Mouse (Mus musculus) 3134 (cell line): Measurements from ENCODE around the gene Ccnd3.
A peak's percentile ranks its signal among the peaks of the same experiment; 100 is the strongest.
"Not testable (repeated sequence)": the region's sequence is repeated elsewhere in the genome, so short reads cannot be mapped to it uniquely, and the experiment has no call there.

Experiments used
- DNase-seq: peaks from one replicate; pipeline ENCODE4 v3.0.0-alpha.2; 2011; ENCODE audit warnings: low spot score; ENCODE audit not compliant: insufficient read length; ENCODE audit errors: extremely low read depth

The Ccnd3 gene

GRCm38 (mm10) chr17:47591073-47591472 lies 86.2 kb downstream of the Ccnd3 start:
- DNase-seq = no peak

DNA sequence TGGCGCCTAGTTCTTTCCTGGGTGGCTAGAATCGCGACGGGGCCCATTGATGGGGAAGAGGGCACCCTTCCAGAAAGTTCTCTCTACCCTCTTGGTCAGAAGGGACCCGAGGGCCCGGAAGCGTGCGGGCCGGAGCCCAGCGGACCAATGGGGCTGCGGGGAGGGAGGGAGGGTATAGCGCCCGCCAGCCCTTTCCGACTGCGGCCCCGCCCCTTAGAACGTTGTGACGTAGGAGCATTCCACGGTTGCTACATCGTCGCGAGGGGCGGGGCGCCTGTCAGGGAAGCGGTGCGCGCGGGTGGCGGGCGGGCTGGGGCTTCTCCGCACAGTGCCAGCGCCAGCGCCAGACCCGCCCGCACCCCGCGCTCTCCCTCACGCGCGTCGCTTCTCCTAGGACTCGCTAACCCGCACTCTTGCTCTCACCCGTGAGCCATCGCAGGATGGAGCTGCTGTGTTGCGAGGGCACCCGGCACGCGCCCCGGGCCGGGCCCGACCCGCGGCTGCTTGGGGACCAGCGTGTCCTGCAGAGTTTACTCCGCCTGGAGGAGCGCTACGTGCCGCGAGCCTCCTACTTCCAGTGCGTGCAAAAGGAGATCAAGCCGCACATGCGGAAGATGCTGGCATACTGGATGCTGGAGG lies 88.5 kb downstream of the Ccnd3 start:
- DNase-seq = peak; percentile 93

- DNase-seq = no peak
Observed at GRCm38 (mm10) chr17:47593854-47594182, 89.0 kb downstream of the Ccnd3 start.

DNA sequence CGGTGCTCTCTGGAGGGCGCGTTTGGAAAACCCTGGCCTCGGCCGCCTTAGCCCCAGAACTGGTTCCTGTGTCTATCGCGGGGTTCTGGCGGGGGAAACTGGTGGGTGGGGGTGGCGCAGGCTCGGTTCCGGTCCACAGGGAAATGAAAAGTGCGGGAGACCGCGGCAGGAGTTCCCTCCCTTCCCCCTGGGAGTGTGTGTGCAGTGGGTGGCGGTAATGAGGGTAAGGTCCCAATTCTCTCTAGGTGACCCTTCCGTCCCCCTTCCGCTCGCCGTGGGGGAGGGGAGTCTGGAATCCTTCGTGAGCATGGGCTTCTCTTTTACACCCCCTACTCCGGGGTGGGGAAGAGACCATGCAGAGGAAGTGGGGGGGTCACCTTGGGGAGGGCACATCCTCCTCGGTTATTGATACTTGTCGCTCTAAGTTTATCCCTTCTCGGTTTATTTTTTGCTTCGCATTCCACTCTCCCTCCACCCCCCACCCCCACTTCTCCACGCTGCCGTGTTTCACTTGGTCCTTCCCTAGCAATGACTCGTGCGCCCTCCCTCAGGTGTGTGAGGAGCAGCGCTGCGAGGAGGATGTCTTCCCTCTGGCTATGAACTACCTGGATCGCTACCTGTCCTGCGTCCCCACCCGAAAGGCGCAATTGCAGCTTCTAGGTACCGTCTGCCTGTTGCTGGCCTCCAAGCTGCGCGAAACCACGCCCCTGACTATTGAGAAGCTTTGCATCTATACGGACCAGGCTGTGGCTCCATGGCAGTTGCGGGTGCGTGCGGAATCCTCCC lies 89.5 kb downstream of the Ccnd3 start:
- DNase-seq = peak; percentile 64

DNA sequence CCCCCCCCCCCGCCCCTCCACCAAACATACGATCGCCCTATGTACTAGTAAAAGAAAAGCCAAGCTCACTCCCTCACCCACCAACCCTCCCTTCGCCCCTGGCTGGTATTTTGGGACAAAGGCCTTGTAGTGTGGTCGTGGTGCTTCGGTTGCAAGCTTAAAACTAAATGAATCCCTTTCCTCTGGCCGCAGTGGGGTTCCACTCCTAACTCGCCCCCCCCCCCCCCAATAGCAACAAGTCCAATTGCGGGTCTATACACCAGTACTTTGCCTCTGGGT lies 90.1 kb downstream of the Ccnd3 start:
- DNase-seq = no peak

GRCm38 (mm10) chr17:47595248-47596161 lies 90.7 kb downstream of the Ccnd3 start:
- peak; percentile 66 for DNase-seq

GRCm38 (mm10) chr17:47596162-47596838 lies 91.4 kb downstream of the Ccnd3 start:
- no peak for DNase-seq

GRCm38 (mm10) chr17:47596839-47597164 lies 92.0 kb downstream of the Ccnd3 start:
- DNase-seq = no peak

DNA sequence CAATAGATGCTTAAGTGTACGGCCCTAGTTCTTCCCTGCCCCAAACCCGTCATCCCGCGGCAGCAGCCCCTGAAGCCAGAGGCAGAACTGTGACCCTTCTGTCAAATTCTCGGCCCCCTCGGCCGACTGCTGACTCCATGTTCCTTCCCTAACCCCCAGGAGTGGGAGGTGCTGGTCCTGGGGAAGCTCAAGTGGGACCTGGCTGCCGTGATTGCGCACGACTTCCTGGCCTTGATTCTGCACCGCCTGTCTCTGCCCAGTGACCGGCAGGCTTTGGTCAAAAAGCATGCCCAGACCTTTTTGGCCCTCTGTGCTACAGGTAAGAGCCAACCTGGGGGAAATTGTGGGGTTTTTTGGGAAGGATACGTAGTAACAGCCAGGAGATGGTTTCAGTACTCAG lies 92.4 kb downstream of the Ccnd3 start:
- DNase-seq = no peak

DNA sequence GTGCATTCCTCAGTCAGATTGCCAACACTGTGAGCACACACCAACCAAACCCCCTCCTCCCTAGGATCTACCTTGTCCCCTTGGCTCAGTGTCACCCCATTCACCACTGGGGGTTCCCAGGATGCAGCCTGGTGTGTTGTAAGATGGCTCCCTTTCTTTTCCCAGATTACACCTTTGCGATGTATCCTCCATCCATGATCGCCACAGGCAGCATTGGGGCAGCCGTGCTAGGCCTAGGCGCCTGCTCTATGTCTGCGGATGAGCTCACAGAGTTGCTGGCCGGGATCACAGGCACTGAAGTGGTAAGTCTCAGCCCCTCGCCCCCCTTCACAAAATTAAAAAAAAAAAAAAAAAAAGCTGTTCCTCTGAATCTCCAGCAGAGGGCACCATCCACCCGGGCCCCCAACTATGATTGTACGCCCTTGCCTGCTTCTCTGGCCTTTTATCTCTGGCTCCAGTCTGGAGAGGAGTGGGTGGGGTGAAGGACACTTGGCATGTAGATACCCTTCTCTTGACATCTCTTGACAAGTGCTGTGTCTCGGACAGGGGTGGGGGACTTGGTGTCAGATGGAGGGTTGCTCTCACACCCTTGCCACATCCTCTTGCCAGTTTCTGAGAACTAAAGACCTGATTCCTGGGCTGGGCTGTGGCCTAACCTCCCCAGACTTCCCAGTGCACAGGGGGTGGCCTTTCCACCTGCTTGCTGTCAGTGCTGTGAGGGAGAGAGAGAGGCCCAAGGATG lies 93.2 kb downstream of the Ccnd3 start:
- no peak for DNase-seq

GRCm38 (mm10) chr17:47598580-47599304 lies 93.9 kb downstream of the Ccnd3 start:
- DNase-seq = not testable (repeated sequence)

DNA sequence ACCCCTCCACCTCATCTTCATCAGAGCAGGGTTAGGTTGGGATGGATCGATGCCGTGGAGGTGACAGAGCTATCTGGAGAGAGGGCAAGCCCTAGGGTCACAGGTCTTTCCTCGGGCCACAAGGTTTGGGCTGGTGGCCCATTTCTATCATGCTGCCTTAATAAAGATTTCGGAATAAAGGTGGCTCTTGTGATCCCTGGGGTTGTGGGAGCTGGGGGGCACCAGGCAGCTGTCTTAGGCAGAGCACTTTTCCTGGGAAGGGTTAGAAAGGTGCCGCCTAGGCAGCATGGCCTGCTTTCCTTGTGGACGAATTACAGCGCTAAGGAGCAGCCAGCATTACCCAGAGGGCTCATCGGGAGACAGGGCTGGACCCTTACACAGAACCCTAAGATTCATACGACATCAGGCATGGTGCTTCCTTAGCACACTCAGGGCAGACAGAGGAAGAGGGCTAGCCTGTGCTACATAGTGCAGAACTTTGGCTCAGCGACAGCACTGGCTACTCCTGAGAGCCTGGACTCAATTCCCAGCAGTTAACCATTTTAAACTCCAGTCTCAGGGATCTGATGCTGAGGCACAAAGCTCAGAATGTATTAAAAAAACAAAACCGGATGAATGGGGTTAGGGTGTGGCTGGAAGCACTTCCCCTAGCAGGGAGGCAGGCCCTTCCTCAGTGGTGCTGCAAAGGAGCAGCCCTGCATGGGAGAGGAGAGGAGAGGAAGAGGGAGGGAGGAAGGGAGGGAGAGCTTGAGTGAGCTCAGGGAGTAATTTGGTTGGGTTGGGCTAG lies 94.9 kb downstream of the Ccnd3 start:
- DNase-seq = no peak

DNA sequence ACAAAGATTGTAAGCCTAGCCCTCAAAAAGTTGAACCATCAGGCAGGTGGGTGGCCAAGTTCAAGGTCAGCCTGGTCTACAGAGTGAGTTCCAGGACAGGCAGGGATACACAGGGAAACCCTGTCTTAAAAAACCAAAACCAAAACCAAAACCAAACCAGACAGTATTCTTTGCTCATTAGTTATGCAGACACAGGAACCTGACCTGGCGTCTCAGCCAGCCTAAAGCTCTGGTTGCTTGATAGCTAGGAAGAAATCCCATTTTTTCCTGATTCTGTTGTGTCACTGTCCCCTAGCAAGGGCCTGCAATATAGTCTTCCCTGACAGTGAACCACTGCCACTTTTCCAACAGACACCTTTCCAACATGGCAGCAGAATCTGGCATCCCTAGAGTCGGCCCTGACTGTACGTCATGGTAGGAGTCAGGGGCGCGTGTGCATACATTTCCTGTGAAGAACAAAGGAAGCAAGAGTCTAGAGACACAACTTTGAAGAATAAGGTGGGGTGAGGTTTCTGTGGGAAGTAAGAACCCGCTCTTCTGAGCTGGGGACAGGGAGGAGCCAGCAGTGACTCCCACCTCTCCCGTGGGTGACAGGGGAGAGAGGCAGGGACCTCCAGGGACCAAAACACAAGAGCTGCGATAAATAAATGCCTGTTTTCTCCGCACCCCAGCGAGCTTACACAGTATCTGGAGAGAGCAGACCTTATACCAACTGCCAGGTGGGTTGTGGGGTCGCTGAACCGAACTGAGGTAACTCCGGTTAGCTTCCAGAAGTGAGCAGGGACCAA lies 95.9 kb downstream of the Ccnd3 start:
- no peak for DNase-seq

DNA sequence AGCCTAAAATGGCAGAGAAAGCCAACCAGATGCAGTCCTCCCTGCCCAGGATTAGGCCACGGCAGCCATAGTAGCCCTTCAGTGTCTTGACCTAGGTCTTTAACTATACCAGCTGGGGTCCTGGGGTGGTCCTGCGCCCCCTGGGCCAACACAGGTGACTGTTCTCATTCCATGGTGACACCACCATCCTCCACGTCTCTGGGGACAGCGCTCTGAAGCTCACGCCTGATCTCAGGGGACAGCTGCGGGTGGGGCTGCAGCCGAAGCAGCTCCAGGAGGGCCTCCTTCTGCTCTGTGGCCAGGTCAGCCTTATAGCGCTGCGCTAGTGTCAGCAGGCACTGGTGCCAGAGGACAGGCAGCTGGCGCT lies 96.5 kb downstream of the Ccnd3 start:
- DNase-seq = no peak

- DNase-seq = no peak
Observed at GRCm38 (mm10) chr17:47602289-47602688, 97.4 kb downstream of the Ccnd3 start.

- DNase-seq = no peak
Observed at GRCm38 (mm10) chr17:47606220-47606619, 101.4 kb downstream of the Ccnd3 start.

- no peak for DNase-seq
Observed at GRCm38 (mm10) chr17:47609182-47609581, 104.3 kb downstream of the Ccnd3 start.

DNA sequence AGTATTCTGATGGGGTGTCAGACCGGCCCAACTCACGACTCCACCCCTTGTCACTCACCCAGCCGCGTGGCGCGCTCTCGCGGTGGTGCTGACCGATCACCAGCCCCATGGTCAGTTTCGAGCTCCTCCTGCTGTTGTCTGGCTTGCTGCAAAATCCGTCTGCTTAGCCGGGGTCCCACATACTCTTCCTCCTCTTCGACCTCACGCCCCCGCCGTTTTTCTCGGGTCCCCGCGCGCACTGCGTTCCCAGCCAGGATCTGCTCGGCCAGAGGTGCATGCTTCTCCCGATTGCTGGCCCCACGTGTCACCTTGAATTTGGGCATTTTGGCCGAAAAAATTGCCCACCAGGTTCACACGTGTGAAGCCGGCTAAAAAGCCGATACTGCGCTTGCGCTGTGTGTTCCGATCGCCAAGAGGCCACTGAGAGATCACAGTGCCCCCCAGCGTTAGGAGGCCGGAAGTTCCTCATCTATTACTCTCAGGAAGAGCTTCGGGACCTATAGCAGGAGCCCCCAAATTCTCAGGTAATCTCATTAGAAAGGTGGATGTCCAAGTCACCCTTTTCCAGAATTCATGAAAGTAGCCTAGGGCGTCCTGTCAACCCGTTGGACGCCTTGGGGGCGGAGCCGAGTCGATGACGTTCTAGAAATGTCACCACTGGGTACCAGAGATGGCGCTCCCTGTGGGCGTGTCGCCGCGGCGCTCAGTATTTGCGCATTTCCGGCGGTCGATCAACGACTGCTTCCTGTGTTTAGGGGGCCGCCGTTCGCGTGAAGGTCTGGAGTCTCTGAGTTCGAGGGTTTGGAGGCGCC lies 106.2 kb downstream of the Ccnd3 start, which contains the start of the genes Bysl, Med20 and Gm20517:
Bysl (minus strand) TSS at position 644 of the 812 bp plus-strand sequence.
Med20 (plus strand) TSS at position 734 of the 812 bp plus-strand sequence.
Gm20517 (plus strand) TSS at position 741 of the 812 bp plus-strand sequence.
- DNase-seq = peak; percentile 92
